Mouse (Mus musculus): ENCODE measurements around the gene Magi3. TPM values are rescaled to one million over a fixed set of nuclear protein-coding genes. Genes with fewer than 3 reads are reported as not detected.

Magi3 gene
- 23.3 TPM for polyA plus RNA-seq (2015; fragmentation: Illumina TruSeq; extraction: RNeasy Lipid Tissue Mini Kit (QIAGEN cat#74804); ENCODE audit: low read depth, low replicate concordance)

GRCm38 (mm10) chr3:104220295-104220965 is at the start of gene Magi3:
Gene Magi3, minus strand, starts transcription at chr3:104220374.

GRCm38 (mm10) chr3:103967861-103968691 is 252.1 kb downstream of the Magi3 start, which contains the start of gene Phtf1:
Gene Phtf1, plus strand, starts transcription at chr3:103968110.

